Mouse (Mus musculus): ENCODE measurements around the gene Kcnc3.

Kcnc3 gene

DNA sequence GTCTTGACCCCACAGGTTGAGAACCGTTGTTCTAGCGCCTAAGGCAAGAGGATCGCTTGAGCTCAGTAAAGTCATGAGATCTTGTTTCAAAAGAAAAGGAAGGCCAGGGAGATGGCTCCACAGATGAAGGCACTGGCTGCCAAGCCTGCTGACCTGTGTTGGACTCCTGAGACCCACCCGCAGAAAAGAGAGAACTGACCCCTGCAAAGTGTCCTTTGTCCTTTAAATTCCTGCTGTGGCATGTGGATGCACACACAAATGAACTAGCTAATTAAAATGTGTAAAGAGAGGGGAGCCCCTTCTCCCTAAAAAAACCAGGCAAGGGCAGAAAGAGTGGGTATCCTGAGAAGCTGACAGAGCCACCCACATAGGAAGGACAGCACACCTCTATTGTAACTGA lies 18.7 kb upstream of the Kcnc3 start:
- DNase-seq: peak; percentile 52 to 65

DNA sequence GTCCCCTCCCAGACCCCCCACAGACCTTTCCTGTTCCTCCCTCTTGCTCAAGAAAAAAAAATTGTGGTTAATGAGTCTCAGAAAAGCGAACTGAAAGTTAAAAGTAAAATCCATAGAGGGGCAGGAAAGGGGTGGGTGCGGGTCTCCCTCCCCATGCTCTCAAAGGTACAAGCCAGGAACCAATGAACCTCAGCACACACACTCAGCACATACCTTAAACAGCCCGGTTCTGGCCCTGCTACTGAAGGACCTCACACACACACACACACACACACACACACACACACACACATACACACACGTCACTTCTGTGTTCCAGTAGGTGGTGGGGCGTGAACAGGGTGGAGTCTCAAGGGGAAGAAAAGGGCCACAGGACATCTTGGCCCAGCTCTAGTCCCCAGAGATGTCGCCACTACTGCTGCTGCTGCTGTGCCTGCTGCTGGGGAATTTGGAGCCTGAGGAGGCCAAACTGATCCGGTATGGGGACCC lies 18.2 kb upstream of the Kcnc3 start, which contains the start of gene Napsa:
Gene Napsa (plus strand): TSS at position 168 of the 489 bp plus-strand sequence.
- peak; percentile 75 to 76 for DNase-seq

DNA sequence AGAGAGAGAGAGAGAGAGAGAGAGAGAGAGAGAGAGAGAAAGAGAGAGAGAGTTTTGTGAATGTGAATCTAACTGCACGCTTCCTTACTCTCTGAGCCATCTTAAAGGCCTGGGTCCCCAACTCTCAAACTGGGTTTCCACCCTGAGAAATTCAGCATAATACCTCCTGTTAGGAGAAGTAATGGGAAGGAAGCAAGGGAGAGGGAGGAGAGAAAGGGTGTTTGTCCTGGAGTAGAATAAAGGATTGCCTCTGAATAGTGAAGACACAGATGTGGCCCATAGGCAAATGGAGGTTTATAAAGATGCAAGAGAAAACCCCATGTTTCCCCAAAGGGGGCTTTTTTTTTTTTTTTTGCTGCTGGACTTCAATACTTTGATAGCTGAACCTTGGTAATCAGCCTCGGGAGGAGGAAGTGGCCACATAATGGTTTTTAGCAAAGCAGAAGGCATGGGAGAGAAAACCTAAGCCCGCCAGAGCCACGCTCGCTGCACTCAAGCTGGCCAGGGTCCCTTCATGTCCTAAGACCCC lies 17.4 kb upstream of the Kcnc3 start:
- DNase-seq: no peak

DNA sequence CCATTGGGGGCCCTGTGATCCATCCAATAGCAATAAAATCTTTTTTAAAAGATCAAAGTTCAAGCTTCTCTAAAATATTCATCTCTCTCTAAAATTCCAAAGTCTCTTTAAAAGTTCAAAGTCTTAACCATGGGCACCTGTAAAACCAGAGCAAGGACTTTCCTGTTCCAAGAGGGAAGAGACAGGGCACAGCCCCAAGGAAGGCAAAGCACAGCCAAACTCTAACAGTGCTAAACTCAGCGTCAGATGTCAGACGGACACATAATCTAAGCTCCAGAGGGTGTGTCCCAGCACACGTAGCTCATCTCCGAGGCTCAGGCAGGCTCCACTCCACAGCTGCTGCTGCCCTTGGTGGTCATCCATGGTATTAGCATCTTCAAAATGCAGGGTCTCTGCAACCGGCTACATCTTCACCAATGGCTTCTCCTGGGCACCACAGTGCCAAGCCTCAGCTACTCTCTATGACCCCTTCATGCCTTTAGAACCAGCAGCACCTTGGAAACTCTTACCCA lies 14.1 kb upstream of the Kcnc3 start:
- peak in 1 of 2 experiments; percentile 48 for DNase-seq

DNA sequence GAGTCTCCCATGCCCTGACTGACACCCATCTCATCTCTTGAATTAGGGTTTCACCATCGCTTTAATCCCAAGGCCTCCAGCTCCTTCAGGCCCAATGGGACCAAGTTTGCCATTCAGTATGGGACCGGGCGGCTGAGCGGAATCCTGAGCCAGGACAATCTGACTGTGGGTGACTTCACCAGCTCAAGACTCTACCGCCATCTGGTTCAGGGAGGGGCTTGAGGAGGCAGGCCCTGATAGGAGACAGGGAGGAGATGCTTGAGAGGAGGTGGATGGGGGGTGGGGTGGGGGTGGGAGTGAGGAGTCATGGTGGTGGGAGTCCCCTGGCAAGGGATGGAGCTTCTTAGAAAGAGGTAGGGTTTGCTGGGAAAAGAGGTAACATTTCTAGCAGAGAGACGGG lies 8.8 kb upstream of the Kcnc3 start:
- no peak for DNase-seq

DNA sequence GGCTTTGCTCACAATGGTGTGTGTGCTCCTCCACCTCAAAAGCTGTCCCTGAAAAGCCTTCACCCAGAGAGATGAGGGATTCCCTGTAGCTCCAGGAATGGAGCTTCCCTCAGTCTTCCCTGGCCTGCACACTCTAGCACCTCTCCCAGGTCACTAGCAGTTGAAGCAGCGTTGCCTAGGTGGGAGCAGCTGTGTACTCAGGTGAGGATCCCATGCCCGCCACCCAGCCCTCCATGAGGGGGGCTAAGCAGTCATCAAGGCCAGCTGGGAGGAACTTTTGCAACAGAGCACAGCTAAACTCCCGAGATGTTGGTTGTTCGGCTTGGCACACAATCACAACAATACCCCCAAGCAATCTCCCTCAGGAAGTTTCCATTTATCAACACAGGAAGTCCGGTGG lies 7.8 kb upstream of the Kcnc3 start:
- no peak for DNase-seq

DNA sequence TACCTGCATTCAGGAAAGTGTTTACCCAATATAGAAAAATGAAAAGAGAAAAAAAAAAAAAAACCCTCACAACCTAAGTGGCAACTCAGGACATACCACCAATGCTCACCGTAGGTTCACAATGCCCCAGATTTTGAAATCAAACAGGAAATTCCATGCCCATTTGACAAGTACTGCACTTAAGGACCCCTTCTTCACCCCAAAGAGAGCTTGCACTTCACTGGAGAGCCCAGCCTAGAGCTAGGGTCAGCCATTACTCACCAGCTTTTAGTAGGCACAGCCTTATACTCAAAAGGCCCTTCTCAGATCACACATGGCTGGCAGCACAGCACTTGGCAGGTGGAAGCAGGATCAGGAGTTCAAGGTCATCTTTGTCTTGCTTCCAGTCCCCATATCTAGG lies 7.3 kb upstream of the Kcnc3 start:
- no peak for DNase-seq

DNA sequence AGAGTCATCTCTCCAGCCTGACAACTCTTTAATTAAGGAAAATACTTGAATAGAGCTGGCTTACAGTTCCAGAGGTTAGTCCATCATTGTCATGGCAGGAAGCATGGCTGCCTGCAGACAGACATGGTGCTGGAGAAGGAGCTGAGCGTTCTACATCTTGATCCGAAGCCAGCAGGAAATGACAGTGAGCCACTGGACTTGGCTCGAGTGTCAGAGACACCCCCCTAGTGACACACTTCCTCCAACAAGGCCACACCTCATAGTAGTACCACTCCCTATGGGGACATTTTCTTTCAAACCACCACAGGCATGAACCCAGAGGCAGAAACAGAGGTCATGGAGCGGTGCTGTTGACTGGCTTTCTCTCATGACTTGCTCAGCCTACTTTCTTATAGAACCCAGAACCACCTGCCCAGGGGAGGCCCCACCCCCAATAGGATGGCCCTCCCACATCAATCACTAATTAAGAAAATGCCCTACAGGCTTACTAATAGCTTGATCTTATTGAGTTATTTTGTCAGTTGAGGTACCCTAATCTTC lies 6.1 kb upstream of the Kcnc3 start:
- no peak for DNase-seq

DNA sequence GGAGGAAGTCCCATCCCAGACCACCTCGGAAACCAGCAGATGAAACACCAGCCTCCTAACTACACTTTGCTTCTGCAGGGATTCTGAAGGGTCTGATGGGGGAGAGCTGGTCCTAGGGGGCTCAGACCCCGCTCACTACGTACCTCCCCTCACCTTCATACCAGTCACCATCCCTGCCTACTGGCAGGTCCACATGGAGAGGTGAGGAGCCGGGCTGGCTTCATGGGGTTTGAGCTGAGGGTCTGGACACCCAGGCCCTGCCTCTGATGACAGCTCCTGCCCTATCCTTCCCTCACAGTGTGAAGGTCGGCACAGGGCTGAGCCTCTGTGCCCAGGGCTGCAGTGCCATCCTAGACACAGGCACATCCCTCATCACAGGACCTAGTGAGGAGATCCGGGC lies 5.5 kb upstream of the Kcnc3 start:
- DNase-seq: no peak

DNA sequence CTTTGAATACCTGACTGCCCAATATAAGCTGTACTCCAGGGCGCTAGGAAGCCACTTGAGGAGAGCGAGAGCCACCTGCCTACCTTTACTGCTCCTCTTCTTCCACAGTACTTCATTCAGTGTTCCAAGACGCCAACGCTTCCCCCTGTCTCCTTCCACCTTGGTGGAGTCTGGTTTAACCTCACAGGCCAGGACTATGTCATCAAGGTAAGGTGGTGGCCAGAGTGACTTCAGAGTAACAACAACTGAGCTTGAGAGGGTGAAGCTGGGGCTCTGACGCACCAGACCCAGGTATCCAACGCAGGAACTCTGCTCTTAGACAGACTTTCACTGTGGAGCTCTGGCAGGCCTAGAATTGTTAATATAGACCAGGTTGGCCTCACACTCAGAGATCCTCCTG lies 4.9 kb upstream of the Kcnc3 start:
- no peak for DNase-seq

DNA sequence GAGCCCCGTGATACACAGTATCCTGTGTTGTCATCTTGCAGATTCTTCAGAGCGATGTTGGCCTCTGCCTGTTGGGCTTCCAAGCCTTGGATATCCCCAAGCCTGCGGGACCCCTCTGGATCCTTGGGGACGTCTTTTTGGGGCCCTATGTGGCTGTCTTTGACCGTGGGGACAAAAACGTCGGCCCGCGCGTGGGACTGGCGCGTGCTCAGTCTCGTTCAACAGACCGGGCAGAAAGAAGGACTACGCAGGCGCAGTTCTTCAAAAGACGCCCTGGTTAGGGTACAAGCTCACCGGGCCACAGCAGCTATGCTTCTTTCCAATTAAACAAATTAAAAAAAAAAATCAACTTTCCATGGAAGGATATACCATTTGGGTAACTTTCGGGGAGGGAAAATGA lies 3.9 kb upstream of the Kcnc3 start:
- DNase-seq: no peak

DNA sequence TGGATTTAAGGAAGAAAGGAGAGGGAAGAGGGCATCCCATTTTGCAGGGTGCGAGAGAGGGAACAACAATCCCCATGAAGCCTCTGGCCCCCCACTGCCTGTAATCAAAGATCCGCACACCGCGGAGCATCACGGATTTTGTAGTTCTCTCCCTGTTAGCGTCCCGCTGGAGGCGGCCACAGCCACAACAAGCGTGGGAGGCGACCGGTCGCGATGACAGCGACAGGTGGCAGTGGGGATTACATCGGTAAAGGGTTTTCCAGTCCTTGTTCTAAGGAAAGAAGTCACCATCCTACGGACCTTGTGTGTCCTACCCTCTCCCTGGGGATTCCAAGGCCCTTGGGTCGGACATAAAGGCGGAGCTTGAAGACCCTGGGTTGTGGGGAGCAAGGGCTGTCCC lies 3.5 kb upstream of the Kcnc3 start:
- peak in 1 of 2 experiments; percentile 40 for DNase-seq

DNA sequence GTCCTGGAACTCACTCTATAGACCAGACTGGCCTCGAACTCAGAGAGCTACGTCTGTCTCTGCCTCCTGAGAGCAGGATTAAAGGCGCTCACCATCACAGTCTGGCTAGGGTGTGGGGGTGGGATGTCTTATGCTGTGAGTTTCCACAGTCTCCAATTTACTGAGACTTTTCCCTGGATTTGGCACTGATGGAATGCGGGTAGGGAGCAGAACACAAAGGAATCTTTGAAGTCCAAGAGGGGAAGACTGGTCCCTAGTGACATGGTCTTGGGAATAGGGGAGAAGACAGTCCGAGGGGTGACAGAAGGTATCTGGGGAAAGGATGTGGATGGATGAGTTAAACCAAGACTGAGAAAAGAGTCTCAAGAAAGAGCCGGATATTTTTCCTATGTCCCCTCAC lies 2.8 kb upstream of the Kcnc3 start:
- DNase-seq: no peak

DNA sequence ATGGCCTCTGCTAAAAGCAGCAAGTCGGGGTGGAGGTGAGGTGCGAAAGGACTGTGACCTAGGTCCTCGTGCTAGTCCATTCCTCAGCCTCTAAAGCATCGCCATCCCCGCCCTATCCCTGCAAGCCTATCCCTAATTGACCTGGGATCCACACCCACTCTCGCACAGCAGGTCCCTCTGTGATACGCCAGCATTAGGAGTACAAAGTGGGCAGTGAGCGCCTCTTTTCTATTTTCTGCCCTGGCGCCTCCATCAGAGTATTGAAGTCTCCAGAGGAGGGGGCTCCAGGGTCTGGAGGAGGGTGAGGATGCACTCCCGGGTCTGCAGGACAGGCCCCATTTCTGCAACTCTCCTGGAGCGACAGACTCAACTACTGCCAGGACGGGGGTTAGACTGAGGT lies 2.1 kb upstream of the Kcnc3 start:
- DNase-seq: no peak

DNA sequence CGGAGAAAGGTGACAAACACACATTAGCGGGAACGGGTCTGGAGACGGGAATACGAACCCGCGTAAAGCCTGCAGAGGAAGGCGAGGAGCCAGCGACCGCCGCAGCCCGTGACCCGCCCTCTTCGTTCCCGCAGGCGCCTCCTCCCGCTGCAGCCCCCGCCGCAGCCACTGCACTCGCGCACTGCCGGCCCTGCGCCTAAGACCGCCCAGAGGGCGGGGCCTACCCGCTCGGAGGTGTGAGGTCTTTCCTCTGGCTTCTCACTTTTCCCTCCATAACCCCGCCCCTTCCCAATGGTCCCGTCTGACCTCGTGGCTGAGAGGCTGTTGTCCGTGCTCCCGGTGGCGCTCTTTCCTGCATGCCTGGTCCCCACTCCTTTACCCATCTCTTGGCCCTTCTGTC lies 1.3 kb upstream of the Kcnc3 start:
- peak; percentile 94 for DNase-seq

DNA sequence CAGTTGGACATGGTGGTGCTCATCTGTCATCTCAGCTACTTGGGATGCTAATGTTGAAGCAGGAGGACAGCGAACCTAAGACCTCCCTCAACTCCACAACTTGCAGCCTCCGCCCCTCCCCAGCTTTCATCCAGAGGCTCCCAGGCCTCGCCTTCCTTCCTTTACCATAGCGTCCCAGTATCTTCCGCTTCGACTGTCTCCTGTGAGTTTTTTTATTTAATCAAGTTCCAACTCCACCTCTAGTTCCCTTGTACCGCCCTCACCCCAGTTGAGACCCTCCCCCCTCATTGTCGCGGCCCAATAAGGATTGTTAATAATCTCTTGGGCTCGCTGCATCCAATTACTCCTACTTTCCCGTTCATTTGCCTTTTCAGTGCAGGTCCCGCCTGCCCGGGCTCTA lies 518 bp upstream of the Kcnc3 start:
- peak; percentile 50 to 53 for DNase-seq

DNA sequence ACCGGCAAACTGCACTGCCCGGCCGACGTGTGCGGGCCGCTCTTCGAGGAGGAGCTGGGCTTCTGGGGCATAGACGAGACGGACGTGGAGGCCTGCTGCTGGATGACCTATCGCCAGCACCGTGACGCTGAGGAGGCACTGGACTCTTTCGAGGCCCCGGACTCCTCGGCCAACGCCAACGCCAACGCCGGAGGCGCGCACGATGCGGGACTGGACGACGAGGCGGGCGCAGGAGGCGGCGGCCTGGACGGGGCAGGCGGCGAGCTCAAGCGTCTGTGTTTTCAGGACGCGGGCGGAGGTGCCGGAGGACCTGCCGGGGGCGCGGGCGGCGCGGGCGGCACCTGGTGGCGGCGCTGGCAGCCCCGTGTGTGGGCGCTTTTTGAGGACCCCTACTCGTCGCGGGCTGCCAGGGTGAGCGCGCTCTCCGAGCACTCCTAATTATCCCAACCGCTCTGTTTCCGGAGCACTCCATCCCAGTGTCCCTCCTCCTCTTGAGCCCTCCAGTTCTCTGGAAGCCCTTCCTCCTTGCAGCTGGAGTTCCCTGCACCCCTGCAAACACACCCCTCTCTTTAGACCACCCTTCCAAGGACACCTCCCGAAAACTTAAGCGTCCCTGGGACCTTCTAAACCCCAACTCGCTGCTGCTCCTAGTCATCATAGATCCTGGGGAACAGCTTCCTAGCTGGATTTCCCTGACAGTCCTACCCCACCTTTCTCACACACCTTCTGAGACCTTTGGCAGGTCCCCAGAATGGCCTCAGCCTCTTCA lies 1.1 kb downstream of the Kcnc3 start:
- DNase-seq: peak; percentile 15 to 49

DNA sequence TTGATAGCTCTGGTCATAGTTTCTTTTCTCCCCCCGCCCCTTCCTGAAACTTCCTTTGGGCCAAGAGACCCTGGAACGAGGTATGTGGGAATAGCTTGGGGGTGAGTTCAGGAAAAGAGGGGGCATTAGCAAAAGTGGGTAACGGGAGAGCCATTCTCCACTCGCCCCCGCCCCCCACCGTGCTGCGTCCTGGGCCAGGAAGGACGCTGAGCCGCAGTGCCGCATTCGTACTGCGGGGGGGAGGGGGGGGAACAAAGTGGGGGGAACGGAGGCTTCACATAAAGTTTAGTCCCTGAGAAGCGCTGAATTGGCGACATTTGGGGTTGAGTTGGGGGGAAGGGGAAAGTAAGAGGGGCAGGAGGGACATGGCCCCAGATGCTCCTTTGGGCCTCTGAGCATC lies 2.6 kb downstream of the Kcnc3 start:
- DNase-seq: no peak

DNA sequence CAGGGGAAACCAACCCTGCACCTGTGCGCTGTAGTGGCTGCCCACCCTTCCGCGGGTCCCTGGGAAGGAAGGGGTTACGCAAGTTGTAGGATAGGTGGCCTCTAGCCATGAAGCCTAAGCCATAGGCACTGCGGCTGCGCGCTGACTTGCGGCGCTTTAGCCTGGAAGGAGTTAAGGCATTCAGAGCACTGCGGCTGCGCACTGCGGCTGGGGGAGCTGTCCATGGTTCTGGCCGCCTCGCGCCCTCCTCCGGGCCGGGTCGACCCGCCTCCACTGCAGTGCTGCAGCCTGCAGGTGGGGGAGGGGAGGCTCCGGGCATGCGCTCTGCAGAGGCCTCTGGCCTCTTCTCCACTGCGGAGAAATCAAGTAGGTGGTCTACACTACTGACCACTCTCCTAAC lies 3.3 kb downstream of the Kcnc3 start:
- DNase-seq: peak; percentile 81 to 90

DNA sequence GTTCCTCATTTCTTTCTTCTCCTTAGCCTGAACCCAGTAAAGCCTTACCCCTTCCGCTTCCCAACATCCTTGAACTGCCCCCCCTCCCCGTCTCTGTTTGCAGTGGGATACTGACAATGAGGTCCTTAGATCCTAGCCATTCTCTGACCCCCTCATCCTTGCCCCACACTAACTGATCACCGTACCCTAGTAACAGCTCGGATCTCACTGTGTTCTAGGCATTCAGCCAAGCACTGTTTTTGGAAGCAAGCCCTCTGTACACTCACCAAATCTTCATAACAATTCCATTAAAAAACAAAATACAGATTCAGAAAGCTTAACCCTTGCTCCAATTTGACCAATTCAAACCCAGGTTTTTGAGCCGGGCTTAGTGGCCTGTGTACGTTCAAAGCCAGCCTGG lies 3.8 kb downstream of the Kcnc3 start:
- no peak for DNase-seq

DNA sequence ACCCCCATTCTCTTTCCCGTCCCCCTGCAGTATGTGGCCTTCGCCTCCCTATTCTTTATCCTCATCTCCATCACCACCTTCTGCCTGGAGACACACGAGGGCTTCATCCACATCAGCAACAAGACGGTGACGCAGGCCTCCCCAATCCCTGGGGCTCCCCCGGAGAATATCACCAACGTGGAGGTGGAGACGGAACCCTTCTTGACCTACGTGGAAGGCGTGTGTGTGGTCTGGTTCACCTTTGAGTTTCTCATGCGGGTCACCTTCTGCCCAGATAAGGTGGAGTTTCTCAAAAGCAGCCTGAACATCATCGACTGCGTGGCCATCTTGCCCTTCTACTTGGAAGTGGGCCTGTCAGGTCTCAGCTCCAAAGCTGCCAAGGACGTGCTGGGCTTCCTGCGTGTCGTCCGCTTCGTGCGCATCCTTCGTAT lies 4.7 kb downstream of the Kcnc3 start:
- no peak for DNase-seq

DNA sequence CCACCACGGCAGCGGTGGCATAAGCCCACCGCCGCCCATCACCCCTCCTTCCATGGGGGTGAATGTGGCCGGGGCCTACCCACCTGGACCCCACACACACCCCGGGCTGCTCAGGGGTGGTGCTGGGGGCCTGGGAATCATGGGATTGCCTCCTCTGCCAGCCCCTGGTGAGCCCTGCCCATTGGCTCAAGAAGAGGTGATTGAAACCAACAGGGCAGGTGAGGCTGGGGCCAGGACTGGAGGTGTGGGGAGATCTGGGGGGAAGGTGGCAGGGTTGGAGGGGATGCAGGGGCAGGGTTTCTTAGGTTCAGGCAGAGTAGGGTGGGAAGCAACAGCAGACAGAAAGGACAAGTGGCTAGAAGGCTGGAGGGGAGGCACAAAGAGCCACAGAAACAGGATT lies 5.6 kb downstream of the Kcnc3 start:
- DNase-seq: no peak

DNA sequence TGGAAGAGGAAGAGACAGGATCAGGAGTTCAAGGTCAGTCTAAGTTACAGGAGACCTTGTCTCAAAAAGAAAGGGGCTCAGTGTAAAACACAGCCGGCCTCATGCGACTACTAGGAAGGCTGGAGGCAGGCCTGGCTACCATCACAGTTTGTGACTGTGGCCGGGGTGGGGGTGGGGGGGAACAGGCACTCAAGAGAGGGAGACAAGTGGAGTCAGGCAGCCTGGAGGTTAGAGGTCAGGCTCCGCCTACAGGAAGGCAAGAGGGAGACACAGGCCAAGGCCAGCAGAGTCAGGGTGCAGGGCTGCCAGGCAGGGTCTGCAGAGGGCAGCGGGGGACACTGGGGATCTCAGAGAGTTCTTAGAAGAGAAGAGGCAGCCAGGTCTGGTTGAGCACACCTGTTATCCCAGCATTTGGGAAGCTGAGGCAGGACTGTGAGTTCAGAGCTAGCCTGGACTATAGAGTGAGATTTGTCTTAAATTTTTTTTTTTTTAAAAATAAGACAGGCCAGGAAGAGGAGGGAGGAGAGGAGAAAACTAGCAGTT lies 6.6 kb downstream of the Kcnc3 start:
- DNase-seq: no peak

DNA sequence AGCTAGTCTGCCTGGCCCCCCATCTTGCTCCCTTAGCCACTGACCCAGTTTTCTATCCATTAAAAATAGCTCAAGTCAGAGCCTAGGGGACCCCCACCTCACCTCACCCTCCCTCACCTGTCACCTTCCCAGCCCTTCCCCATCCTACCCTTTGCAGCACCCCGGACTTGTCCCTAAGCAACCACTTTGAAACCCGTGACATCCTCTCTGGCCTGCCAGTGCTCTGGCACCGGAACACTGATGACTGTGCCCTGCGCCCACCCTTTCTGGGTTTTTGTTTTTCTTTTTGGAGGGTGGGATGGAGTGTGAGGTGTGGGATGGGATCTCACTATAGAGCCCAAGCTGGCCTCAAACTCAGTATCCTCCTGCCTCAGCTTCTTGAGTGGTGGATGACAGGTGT lies 7.2 kb downstream of the Kcnc3 start:
- no peak for DNase-seq
